In genomic region chr6:114920523-114921445, GRCm38 (mm10) we compare ENCODE assay signal across 7 mouse cellular contexts. TPM values are rescaled to one million over a fixed set of nuclear protein-coding genes. Genes with fewer than 3 reads are reported as not detected.
DNase-seq lines count a peak whose midpoint lies in the region; ATAC-seq lines count a peak whose summit lies in the region.

No protein-coding gene starts in this region.

- ATAC-seq in activated CD4-positive, CD25-positive, alpha-beta regulatory T cell, adult 4 months: peak; percentile 53
- no peak for ATAC-seq in heart, embryonic 14.5 days (ENCODE audit: insufficient number of reproducible peaks, insufficient read depth, low FRiP score, low read depth)
- no peak for ATAC-seq in stomach, embryonic 14.5 days (ENCODE audit: insufficient number of reproducible peaks, insufficient read depth, low FRiP score, low read depth)

- H3K36me3 ChIP-seq in heart, embryonic 14.5 days (ENCODE audit: control insufficient read depth, insufficient read depth, low read length): peaks cover 3% of the 10 kb centered on the region; the same call in 1 of the 2 replicates
- no peaks in the 10 kb centered on the region for H3K36me3 ChIP-seq in macrophage (ENCODE audit: inconsistent target)
- H3K36me3 ChIP-seq in stomach, embryonic 14.5 days (ENCODE audit: control insufficient read depth, insufficient read depth, low read length): no peaks in the 10 kb centered on the region

- peak overlapping the region; percentile 97 for H3K9ac ChIP-seq in heart, embryonic 14.5 days (ENCODE audit: low read length)
- peak overlapping the region; percentile 93 for H3K9ac ChIP-seq in stomach, embryonic 14.5 days (replicated peaks; ENCODE audit: low read depth, low read length)

- peak overlapping the region; percentile 64 to 91 for H3K4me3 ChIP-seq in heart, embryonic 14.5 days (ENCODE audit: control insufficient read depth in 1 of 2, insufficient read depth in 1 of 2, low read depth in 1 of 2, low read length in 2 of 2)
- peak overlapping the region; percentile 76 for H3K4me3 ChIP-seq in macrophage (ENCODE audit: inconsistent target)
- peak overlapping the region; percentile 79 for H3K4me3 ChIP-seq in stomach, embryonic 14.5 days (ENCODE audit: low read depth, low read length)

- peak; percentile 70 for DNase-seq in embryo, embryonic 9.5 days (ENCODE audit: extremely low spot score)
- peak; percentile 76 for DNase-seq in kidney, postnatal 10 days
- DNase-seq in layer of hippocampus, adult 9-10 months (ENCODE audit: low spot score): no peak

- H3K79me2 ChIP-seq in macrophage (ENCODE audit: inconsistent target): peaks cover 54% of the 10 kb centered on the region

- no peaks in the 10 kb centered on the region for H3K9me3 ChIP-seq in heart, embryonic 14.5 days (ENCODE audit: control insufficient read depth, low read length)
- no peaks in the 10 kb centered on the region for H3K9me3 ChIP-seq in stomach, embryonic 14.5 days (ENCODE audit: control insufficient read depth, low read depth, low read length)

- 1% methylated on average over 17 of the region's 17 CpGs for WGBS in heart, embryonic 14.5 days
- WGBS in macrophage (ENCODE audit: missing documents): under 1% methylated on average over 17 of the region's 17 CpGs
- 2% methylated on average over 17 of the region's 17 CpGs for WGBS in stomach, embryonic 14.5 days

- H3K27ac ChIP-seq in heart, embryonic 14.5 days (replicated peaks in 1 of 2; ENCODE audit: control insufficient read depth in 1 of 2, insufficient read depth in 1 of 2, low read depth in 2 of 2, low read length in 2 of 2): peak overlapping the region; percentile 90 to 95
- H3K27ac ChIP-seq in macrophage: peak overlapping the region; percentile 82
- peak overlapping the region; percentile 91 for H3K27ac ChIP-seq in stomach, embryonic 14.5 days (ENCODE audit: low read length)

- H3K27me3 ChIP-seq in heart, embryonic 14.5 days (ENCODE audit: control insufficient read depth, insufficient read depth, low read length): no peaks in the 10 kb centered on the region
- no peaks in the 10 kb centered on the region for H3K27me3 ChIP-seq in stomach, embryonic 14.5 days (ENCODE audit: control insufficient read depth, insufficient read depth, low read length)

- peaks cover 32 to 39% of the 10 kb centered on the region in 2 experiments for H3K4me1 ChIP-seq in heart, embryonic 14.5 days (ENCODE audit: control insufficient read depth in 2 of 2, insufficient read depth in 2 of 2, low read length in 2 of 2)
- peaks cover 36% of the 10 kb centered on the region for H3K4me1 ChIP-seq in stomach, embryonic 14.5 days (ENCODE audit: control insufficient read depth, insufficient read depth, low read length)

- H3K4me2 ChIP-seq in heart, embryonic 14.5 days (ENCODE audit: low read length): peak overlapping the region; percentile 79
- H3K4me2 ChIP-seq in stomach, embryonic 14.5 days (replicated peaks; ENCODE audit: low read depth, low read length): peak overlapping the region; percentile 70

RNA-seq across cellular contexts. Expression of gene Vgll4, which starts 49.0 kb away (rescaled TPM):
- polyA plus RNA-seq in activated CD4-positive, CD25-positive, alpha-beta regulatory T cell, adult 4 months (2017; shearing (Covaris generic)): 100 to 1,000 TPM in 1 of 2 experiments, 10 to 100 TPM in 1; 95.8 to 109 TPM
- 49.7 and 52.7 TPM in 2 replicates for polyA plus RNA-seq in heart, embryonic 14.5 days (2014; fragmentation: Nextera tagmentation; extraction: Ambion mirVana)
- 10 to 100 TPM in 13 of 26 experiments, 1 to 10 TPM in 13; 1.7 to 50.1 (median 12.1) TPM for total RNA-seq in macrophage (2018; cell fraction: chromatin; rRNA removed)
- 10 to 100 TPM in 22 of 26 experiments, 1 to 10 TPM in 4; 3.6 to 31.6 (median 19.7) TPM for total RNA-seq in macrophage (2018; cell fraction: cytosol; rRNA removed)
- 10 to 100 TPM in 15 of 26 experiments, 1 to 10 TPM in 11; 2.8 to 48.9 (median 12.4) TPM for total RNA-seq in macrophage (2018; cell fraction: nucleus; rRNA removed)
- 10.4 to 24.8 TPM (median 16.8 TPM) in 3 replicates for polyA plus RNA-seq in macrophage (2018)
- polyA plus RNA-seq in stomach, embryonic 14.5 days (2014; fragmentation: Nextera tagmentation; extraction: Ambion mirVana): 82.0 and 84.9 TPM in 2 replicates
